Mouse (Mus musculus) erythroblast, embryonic 14.5 days (primary cell): ENCODE data around the gene Trpm3.

Experiments
- GATA1 ChIP-seq: IDR thresholded peaks from 2 replicates; pipeline ENCODE4 v1.6.1; 2012; ENCODE audit warnings: low read length, inconsistent platforms, mixed read lengths
- TAL1 ChIP-seq: IDR thresholded peaks from 3 replicates; pipeline ENCODE4 v1.6.1; 2012; ENCODE audit warnings: low read length, inconsistent platforms, mixed read lengths

DNA sequence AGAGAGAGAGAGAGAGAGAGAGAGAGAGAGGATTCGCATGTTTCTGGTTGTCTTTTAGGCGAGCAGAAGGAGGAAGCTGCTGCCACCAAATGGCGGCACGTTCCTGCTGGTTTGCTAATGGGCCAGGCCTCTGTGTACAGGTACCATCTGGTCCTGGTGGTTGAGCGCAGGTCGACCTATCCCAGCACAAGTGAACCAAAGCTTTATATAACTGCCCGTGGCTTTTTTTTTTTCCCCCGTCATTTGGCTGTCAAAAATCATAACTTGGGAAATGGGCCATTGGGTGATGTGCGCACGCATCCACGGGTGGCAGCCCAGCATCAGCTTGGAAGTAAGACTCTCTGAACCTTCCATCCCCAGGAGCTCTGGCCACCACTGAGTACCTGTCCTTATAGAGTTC, 745.5 kb downstream of the Trpm3 start:
- TF ChIP-seq TAL1 = no peak
- no peak for TF ChIP-seq GATA1
